Mouse (Mus musculus): ENCODE measurements around the gene Myo1b. TPM values are rescaled to one million over a fixed set of nuclear protein-coding genes. Genes with fewer than 3 reads are reported as not detected.

Gene Myo1b
- polyA plus RNA-seq, 1 experiment: 4.4 TPM

- no peak overlapping the region for H3K27ac ChIP-seq (replicated peaks; ENCODE audit: low read depth, low read length)
- no peak overlapping the region for H3K4me3 ChIP-seq (ENCODE audit: insufficient read depth, low read depth, low read length)
- peaks cover 4% of the 10 kb centered on the region; the same call in 1 of the 2 replicates for H3K4me1 ChIP-seq (ENCODE audit: control insufficient read depth, insufficient read depth, insufficient read length, low read length)
Measured at GRCm38 (mm10) chr1:51753621-51754020, 162.2 kb downstream of the Myo1b start.

DNA sequence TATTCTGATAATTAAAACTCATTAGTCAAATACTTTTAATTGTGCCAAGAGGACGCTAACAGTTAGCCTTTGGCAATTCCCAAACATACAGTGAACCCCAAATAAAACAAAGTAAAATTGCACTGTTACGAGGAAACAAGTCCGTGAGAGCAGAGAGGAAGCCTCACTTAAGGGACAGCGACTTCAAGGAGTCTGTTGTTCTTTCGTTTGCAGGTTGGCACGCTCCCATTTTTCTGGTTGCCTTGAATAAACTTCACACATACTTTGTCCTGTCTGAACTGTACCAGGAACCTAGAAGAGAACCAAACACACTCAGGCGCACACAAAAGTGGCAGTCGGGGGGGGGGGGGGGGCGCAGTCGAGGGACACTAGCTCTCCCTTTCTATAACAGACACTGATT lies 164.9 kb downstream of the Myo1b start:
- Histone ChIP-seq H3K27ac (replicated peaks; ENCODE audit: low read depth, low read length) (no peak overlapping the region), H3K4me1 (ENCODE audit: control insufficient read depth, insufficient read depth, insufficient read length, low read length) (peaks cover 3% of the 10 kb centered on the region; the same call in 1 of the 2 replicates), H3K4me3 (ENCODE audit: insufficient read depth, low read depth, low read length) (no peak overlapping the region)

DNA sequence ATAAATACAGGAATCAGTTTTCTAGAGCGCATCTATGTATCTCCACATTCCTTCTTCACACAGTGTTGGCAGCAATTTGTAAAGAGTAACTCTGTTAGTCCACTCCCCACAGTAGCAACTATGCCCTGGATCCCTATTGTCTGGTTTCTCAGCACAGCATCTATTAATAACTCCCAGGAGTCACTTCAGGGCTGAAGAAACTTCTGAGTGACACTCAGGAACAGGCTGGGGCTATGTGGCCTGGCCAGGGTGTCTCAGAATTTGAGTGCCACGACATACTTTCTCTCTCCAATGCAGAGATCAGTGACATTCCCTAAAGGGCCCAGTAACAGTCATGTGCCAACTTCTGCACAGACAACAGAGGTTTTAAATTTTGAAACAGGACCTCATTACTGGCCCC lies 167.6 kb downstream of the Myo1b start:
- peaks cover 3% of the 10 kb centered on the region; the same call in 1 of the 2 replicates for H3K4me1 ChIP-seq (ENCODE audit: control insufficient read depth, insufficient read depth, insufficient read length, low read length)
- 0 out of 2 replicates have a peak overlapping the region, but pooled peaks have one; percentile 40 for H3K27ac ChIP-seq (replicated peaks; ENCODE audit: low read depth, low read length)
- H3K4me3 ChIP-seq (ENCODE audit: insufficient read depth, low read depth, low read length): no peak overlapping the region

- Histone ChIP-seq H3K4me3 (ENCODE audit: insufficient read depth, low read depth, low read length) (no peak overlapping the region), H3K27ac (replicated peaks; ENCODE audit: low read depth, low read length) (no peak overlapping the region), H3K4me1 (ENCODE audit: control insufficient read depth, insufficient read depth, insufficient read length, low read length) (peaks cover 3% of the 10 kb centered on the region; the same call in 1 of the 2 replicates)
Measured at GRCm38 (mm10) chr1:51747494-51747893, 168.4 kb downstream of the Myo1b start.

- Histone ChIP-seq H3K4me3 (ENCODE audit: insufficient read depth, low read depth, low read length) (no peak overlapping the region), H3K27ac (replicated peaks; ENCODE audit: low read depth, low read length) (no peak overlapping the region), H3K4me1 (ENCODE audit: control insufficient read depth, insufficient read depth, insufficient read length, low read length) (peaks cover 3% of the 10 kb centered on the region; the same call in 1 of the 2 replicates)
Measured at GRCm38 (mm10) chr1:51746711-51747240, 169.1 kb downstream of the Myo1b start.

GRCm38 (mm10) chr1:51743756-51744425 lies 172.0 kb downstream of the Myo1b start:
- no peak overlapping the region for H3K4me3 ChIP-seq (ENCODE audit: insufficient read depth, low read depth, low read length)
- H3K27ac ChIP-seq (replicated peaks; ENCODE audit: low read depth, low read length): peak overlapping the region; percentile 65
- peaks cover 12% of the 10 kb centered on the region; the same call in 1 of the 2 replicates for H3K4me1 ChIP-seq (ENCODE audit: control insufficient read depth, insufficient read depth, insufficient read length, low read length)

GRCm38 (mm10) chr1:51742586-51742985 lies 173.3 kb downstream of the Myo1b start:
- no peak overlapping the region; the same call in 1 of the 2 replicates for H3K27ac ChIP-seq (replicated peaks; ENCODE audit: low read depth, low read length)

GRCm38 (mm10) chr1:51740626-51741231 lies 175.1 kb downstream of the Myo1b start:
- Histone ChIP-seq H3K4me1 (ENCODE audit: control insufficient read depth, insufficient read depth, insufficient read length, low read length) (peaks cover 9% of the 10 kb centered on the region; the same call in 1 of the 2 replicates), H3K4me3 (ENCODE audit: insufficient read depth, low read depth, low read length) (no peak overlapping the region), H3K27ac (replicated peaks; ENCODE audit: low read depth, low read length) (peak overlapping the region; percentile 73)

More at GRCm38 (mm10) chr1:51742586-51742985, 173.3 kb downstream of the Myo1b start:
- Histone ChIP-seq H3K4me3 (ENCODE audit: insufficient read depth, low read depth, low read length) (no peak overlapping the region), H3K4me1 (ENCODE audit: control insufficient read depth, insufficient read depth, insufficient read length, low read length) (peaks cover 9% of the 10 kb centered on the region; the same call in 1 of the 2 replicates)

DNA sequence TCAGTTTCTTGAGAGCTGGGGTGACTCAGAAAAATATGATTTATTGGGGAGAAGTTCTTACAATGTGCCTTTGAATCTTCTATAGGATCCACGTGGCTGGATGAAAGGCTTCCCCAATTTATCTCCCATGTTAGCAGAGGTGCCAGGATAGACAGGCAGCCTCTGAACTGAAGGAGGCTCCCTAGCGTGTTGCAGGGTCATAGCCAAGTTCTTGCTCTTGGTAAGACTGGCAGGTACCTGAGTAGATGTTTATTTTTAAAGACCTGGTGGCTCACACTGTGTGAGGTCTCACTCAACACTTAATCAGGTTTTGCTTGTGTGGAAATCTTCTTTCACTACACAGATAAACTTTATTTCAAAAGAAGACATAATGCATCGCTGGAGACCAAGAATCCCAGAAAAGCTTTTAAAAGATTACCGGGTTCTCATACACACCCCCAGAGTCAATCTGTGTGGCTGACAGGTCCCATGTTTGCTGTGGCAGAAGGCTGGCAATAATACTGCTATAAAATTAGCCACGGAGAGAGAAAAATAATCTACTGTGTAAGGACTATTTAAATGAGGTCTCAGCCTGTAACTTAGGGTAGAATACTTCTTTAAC lies 176.5 kb downstream of the Myo1b start:
- Histone ChIP-seq H3K4me1 (ENCODE audit: control insufficient read depth, insufficient read depth, insufficient read length, low read length) (peaks cover 9% of the 10 kb centered on the region; the same call in 1 of the 2 replicates), H3K27ac (replicated peaks; ENCODE audit: low read depth, low read length) (no peak overlapping the region), H3K4me3 (ENCODE audit: insufficient read depth, low read depth, low read length) (no peak overlapping the region)

GRCm38 (mm10) chr1:51736822-51737221 lies 179.0 kb downstream of the Myo1b start:
- H3K27ac ChIP-seq (replicated peaks; ENCODE audit: low read depth, low read length): peak overlapping the region; percentile 26; the same call in 1 of the 2 replicates
- peaks cover 9% of the 10 kb centered on the region; the same call in 1 of the 2 replicates for H3K4me1 ChIP-seq (ENCODE audit: control insufficient read depth, insufficient read depth, insufficient read length, low read length)
- H3K4me3 ChIP-seq (ENCODE audit: insufficient read depth, low read depth, low read length): no peak overlapping the region

- Histone ChIP-seq H3K4me1 (ENCODE audit: control insufficient read depth, insufficient read depth, insufficient read length, low read length) (no peaks in the 10 kb centered on the region), H3K27ac (replicated peaks; ENCODE audit: low read depth, low read length) (no peak overlapping the region), H3K4me3 (ENCODE audit: insufficient read depth, low read depth, low read length) (no peak overlapping the region)
Measured at GRCm38 (mm10) chr1:51734721-51735120, 181.2 kb downstream of the Myo1b start.

GRCm38 (mm10) chr1:51729407-51729806 lies 186.5 kb downstream of the Myo1b start:
- no peak overlapping the region for H3K4me3 ChIP-seq (ENCODE audit: insufficient read depth, low read depth, low read length)
- no peaks in the 10 kb centered on the region for H3K4me1 ChIP-seq (ENCODE audit: control insufficient read depth, insufficient read depth, insufficient read length, low read length)
- no peak overlapping the region for H3K27ac ChIP-seq (replicated peaks; ENCODE audit: low read depth, low read length)

DNA sequence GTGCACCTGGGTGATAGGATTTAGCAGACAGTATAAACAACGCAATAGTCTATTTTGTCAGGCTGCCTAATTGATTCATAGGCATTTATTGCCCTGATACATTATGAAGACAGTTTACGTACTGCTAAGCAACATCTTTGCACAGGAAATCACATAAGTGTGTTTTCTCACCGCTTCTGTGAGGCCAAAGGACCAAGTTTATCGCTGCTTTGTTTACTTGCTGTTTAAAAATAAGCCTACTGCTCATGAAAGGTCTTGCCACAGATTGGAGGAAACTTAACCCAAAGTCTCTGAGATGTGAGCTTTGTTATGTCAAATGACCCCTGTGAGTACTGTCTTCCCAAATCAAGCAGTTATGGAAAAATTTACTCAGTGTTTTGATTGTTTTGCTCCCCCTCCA lies 187.1 kb downstream of the Myo1b start:
- no peaks in the 10 kb centered on the region for H3K4me1 ChIP-seq (ENCODE audit: control insufficient read depth, insufficient read depth, insufficient read length, low read length)
- H3K4me3 ChIP-seq (ENCODE audit: insufficient read depth, low read depth, low read length): no peak overlapping the region
- no peak overlapping the region for H3K27ac ChIP-seq (replicated peaks; ENCODE audit: low read depth, low read length)

GRCm38 (mm10) chr1:51719897-51720673 lies 195.8 kb downstream of the Myo1b start:
- Histone ChIP-seq H3K27ac (replicated peaks; ENCODE audit: low read depth, low read length) (no peak overlapping the region), H3K4me3 (ENCODE audit: insufficient read depth, low read depth, low read length) (no peak overlapping the region), H3K4me1 (ENCODE audit: control insufficient read depth, insufficient read depth, insufficient read length, low read length) (no peaks in the 10 kb centered on the region)
